Mouse (Mus musculus): Measurements from ENCODE around the gene Npy1r.

GRCm38 (mm10) chr8:66690402-66690801 is 6.6 kb upstream of the Npy1r start:
- TF ChIP-seq CTCF (IDR thresholded peaks at IDR 0.05; ENCODE audit: low read depth, low read length) (no peak), POLR2A (IDR thresholded peaks at IDR 0.05; ENCODE audit: borderline replicate concordance, low read depth, low read length) (no peak)
